Mouse (Mus musculus) ES-E14 (cell line): ENCODE measurements around the gene Bcas3.

ENCODE experiments used
- CHD2 ChIP-seq: IDR thresholded peaks from 2 replicates; pipeline ENCODE4 v1.6.1; 2014; ENCODE audit warnings: mild to moderate bottlenecking, low read depth, low read length, inconsistent platforms
- HCFC1 ChIP-seq: IDR thresholded peaks from 2 replicates; pipeline ENCODE4 v1.6.1; 2012; ENCODE audit warnings: low read length, inconsistent platforms, borderline replicate concordance; ENCODE audit not compliant: insufficient read depth
- ZC3H11A ChIP-seq: IDR thresholded peaks from 2 replicates; pipeline ENCODE4 v1.6.1; 2012; ENCODE audit warnings: low read depth, mild to moderate bottlenecking, inconsistent platforms, low read length, borderline replicate concordance
- ZNF384 ChIP-seq: IDR thresholded peaks from 2 replicates; pipeline ENCODE4 v1.6.1; 2012; ENCODE audit warnings: low read depth, low read length, inconsistent platforms

- TF ChIP-seq ZC3H11A (no peak), ZNF384 (no peak), CHD2 (no peak), HCFC1 (no peak)
These were observed 366.1 kb downstream of the Bcas3 start for GRCm38 (mm10) chr11:85719091-85719490.
